Mouse (Mus musculus): Measurements from ENCODE around the gene Dph1. TPM values are rescaled to one million over a fixed set of nuclear protein-coding genes. Genes with fewer than 3 reads are reported as not detected.
A peak's percentile ranks its signal among the peaks of the same experiment; 100 is the strongest.

Gene Dph1
- total RNA-seq, 4 experiments from 2014 or later: 4.2 to 6.9 (median 5.4) TPM

DNA sequence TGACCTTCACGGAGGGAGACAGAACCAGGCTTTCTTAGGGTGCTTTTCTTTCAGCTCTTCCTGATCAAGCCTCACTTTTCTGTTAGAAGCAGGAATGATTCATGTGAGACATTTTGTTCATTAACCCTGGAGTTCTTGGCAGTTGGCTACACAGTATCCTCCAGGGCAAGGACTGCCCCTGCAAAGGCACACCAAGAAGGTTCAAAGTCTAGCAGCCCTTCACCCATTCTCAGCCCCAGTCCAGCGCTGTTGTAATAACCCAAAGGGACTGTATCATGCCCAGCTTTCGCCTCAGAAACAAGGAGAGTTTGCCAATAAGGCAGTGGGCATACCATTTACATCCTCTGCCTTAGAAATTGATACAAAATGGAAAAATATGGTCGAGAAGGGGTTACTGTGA, 55.7 kb downstream of the Dph1 start:
- DNase-seq (ENCODE audit: low spot score in 2 of 2): no peak

DNA sequence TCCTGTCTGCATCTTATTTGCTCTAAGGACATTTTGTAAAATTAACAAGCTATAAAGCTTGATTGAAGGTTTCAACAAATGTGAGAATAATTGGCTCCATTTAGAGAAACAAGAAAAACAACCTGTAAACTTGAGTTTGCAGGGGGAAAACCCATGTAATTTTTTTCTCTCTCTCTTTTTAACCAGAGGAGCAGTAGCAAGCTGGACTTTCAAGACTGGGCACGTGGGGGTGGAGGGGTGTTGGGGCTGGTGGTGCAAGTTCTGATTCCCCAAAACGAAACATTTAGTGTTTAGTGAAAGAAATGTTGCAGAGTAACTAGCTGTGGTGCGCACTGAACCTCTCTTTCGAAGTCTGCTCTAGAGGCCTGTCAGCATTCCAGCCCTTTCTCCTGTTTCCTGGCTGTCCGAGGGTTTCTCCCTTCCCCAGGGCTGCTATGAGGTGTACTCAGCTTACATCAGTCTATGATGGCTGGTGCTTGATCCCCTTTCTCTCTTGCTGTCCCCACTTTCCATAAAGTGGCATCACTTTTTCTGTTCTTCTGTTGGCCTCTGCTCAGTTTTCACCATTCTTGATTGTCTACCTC, 56.5 kb downstream of the Dph1 start:
- no peak for DNase-seq (ENCODE audit: low spot score in 2 of 2)

DNA sequence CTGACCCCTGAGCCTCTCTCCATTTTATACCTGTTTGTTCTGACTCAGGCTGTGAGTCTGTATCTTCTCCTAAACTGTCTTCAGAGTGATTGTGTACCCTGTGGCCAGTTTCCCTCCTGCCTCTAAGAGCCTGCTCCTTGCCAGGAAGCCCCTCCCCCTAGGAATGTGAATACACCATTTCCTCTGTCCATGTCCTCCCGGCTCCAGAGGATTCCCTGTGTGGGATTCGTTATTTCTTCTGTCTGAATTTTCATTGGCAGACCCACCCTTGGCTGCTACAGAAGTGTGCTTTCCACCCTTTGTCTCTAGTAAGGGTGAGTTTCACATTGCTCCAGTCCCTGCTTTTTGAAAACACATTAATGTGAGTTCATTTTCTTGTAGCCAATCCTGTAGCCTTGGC, 57.1 kb downstream of the Dph1 start:
- DNase-seq (ENCODE audit: low spot score in 2 of 2): peak in 1 of 2 experiments; percentile 28

DNA sequence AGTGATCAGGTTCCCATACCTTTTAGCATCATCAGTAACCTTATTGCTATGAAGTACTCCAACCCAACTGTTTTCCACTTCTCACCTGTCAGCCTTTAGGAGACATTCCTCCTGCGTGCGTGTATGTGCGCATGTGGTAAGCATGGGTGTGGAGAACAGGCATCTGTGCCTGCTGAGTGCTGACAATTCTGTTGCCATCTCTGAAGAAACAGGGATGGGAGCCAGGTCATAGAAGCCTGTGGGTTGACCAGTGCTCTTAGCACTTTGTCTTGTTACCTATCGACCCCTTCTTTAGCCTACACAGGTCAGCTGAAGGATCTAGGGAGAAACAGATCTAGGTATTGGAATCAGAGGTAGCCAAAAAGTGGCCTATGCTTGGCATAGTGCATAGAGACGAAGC, 57.6 kb downstream of the Dph1 start:
- DNase-seq (ENCODE audit: low spot score in 2 of 2): no peak

DNA sequence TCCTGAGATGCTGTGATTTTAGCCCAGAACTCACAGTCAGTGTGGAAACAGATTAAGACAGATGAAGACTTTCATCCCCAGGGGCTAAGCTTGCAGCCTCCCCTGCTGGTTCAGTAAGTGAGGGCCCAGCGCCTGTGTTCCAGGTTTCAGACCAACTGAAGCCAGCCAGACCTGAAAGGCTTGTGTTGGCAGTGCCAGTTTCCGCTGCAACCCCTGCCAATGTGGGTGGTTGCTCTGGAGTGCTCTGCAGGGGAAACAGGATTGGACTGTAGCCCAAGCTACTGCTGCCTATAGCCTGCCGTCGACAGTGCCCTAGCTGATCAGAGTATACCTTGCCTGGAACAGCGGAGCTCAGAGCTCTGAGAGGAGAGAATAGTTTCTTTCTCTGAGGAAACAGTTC, 58.8 kb downstream of the Dph1 start:
- DNase-seq (ENCODE audit: low spot score in 2 of 2): peak in 1 of 2 experiments; percentile 17

DNA sequence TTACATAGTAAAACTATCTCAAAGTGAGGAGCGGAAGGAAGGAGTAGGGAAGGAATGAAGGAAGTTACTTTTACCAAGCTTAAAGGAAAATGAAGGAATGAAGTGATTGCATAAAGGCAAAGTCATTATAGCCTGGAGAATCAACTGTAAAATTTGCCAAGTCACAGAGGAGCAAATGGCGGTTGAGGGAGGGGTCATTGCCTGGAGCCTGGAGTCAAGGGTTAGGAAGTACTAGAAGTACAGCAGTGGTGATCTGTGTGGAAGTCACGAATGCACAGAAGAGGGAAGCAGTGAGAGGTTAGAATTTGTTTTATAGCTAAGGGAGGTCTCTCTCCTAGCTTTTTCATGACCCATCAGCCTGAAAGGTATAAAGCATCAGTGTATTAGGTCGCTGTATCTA, 59.7 kb downstream of the Dph1 start:
- no peak for DNase-seq (ENCODE audit: low spot score in 2 of 2)

DNA sequence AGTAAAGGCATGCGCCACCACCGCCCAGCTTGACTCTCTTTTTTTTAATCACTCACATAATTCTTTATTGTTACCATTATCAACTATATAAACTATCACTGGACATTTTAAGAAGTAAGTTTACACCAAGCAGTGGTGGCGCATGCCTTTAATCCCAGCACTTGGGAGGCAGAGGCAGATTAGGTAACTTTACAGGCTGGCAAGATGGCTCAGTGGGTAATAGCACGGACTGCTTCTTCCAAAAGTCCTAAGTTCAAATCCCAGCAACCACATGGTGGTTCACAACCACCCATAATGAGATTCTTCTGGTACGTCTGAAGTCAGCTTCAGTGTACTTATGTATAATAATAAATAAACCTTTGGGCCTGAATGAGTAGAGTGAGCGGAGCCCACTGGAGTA, 61.6 kb downstream of the Dph1 start:
- DNase-seq (ENCODE audit: low spot score in 2 of 2): no peak

Small RNAs within 50 kb of the gene (microRNA-seq; reads per million reads assigned to microRNA genes)
- gene Mir132 (165 reads per million, percentile 57 among the genes with 10 or more reads in this experiment), gene Mir212 (not detected)

Other genes starting within 250 kb of the Dph1 start
- 1 to 10 TPM; 2.7 to 5.0 (median 4.0) TPM for gene Hic1, start 21.7 kb downstream of the Dph1 start, total RNA-seq (2022)
- gene Ovca2, start 12.4 kb downstream of the Dph1 start, total RNA-seq (2022): 1 to 10 TPM; 2.0 to 4.5 (median 2.3) TPM
- gene Rtn4rl1, start 2.5 kb upstream of the Dph1 start, total RNA-seq (2022): 1 to 10 TPM in 1 of 4 experiments, under 1 TPM in 3; 0.63 to 1.3 (median 0.94) TPM
- gene Rpa1, start 157.1 kb upstream of the Dph1 start, total RNA-seq (2022): 10 to 100 TPM; 67.0 to 73.3 (median 70.6) TPM
- gene Smyd4, start 157.2 kb upstream of the Dph1 start, total RNA-seq (2022): 1 to 10 TPM; 4.0 to 5.4 (median 4.7) TPM
- gene Serpinf1, start 231.5 kb upstream of the Dph1 start, total RNA-seq (2022): 10 to 100 TPM; 21.1 to 74.1 (median 37.8) TPM
- gene Serpinf2, start 248.3 kb upstream of the Dph1 start, total RNA-seq (2022): under 1 TPM in 1 of 4 experiments, not detected in 3; 0.38 TPM